Mouse (Mus musculus): Measurements from ENCODE around the gene Cyp2s1.

GRCm38 (mm10) chr7:25864861-25865260, 48.1 kb upstream of the Cyp2s1 start:
- no peak for TF ChIP-seq CTCF (IDR thresholded peaks at IDR 0.05; ENCODE audit: borderline replicate concordance, control insufficient read depth, extremely low read depth, insufficient read depth, low read length, poor library complexity)
- TF ChIP-seq POLR2A (IDR thresholded peaks at IDR 0.05; ENCODE audit: control insufficient read depth, extremely low read depth, insufficient read depth, low read length, poor library complexity), result no peak

All from thymus, adult 2 months (tissue).